Mouse (Mus musculus): ENCODE data around the gene Rbak. TPM values are rescaled to one million over a fixed set of nuclear protein-coding genes. Genes with fewer than 3 reads are reported as not detected.
"Not testable (repeated sequence)": the region's sequence is repeated elsewhere in the genome, so short reads cannot be mapped to it uniquely, and the experiment has no call there.

The Rbak gene
- 9.3 and 10.3 TPM in 2 replicates for polyA plus RNA-seq (2015; fragmentation: Nextera tagmentation; extraction: Ambion mirVana)

DNA sequence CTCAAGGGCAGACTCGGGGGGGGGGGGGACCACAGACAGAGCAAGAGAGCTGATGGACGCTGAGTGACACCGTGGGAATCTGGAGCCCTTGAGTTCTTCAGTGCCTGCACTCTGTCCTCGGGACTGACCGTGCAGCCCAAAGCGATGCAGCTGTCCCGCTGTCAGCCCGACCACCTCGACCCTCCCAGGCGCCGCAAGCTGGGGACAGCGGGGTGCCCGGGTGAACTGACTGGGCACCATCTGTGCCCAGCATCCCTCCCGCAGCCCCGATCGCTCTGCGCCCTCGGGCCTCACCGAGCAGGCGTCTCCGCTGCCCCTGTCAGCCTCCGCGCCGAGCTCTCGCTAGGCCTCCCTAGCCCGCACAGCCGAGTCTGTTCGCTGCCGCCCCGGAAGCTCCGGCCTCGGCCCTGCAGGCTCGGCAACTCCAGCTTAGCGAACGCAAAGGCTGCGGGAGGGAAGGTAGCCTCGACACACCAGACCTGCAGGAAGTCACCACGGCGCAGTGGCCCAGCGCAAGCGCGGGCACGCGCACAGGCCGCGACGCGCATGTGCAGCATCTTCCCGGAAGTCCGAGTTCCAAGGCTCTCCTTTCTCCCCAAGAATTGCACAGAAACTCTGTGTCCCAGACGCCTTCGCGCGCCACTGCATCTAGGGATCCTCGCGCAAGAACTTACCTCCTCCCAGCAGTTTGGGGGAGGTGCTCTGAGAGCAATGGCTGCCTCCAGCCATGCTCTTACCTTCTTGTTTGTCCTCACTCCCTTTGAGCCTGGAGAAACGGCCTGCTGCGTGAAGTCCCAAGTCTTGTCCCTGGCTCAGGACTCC is at the start of gene Rbak, which contains the start of gene Spdye4b:
TSS of gene Rbak (minus strand) at position 521 of the 822 bp plus-strand sequence.
TSS of gene Spdye4b (plus strand) at position 763 of the 822 bp plus-strand sequence.
- under 1% methylated on average over 58 of the region's 58 CpGs for WGBS
- H3K27ac ChIP-seq (ENCODE audit: low read length), result peak within 1 kb of the TSS; percentile 78
- peak within 1 kb of the TSS; percentile 76 for H3K4me3 ChIP-seq (replicated peaks; ENCODE audit: low read length)
- peak within 1 kb of the TSS; percentile 94 for H3K9ac ChIP-seq (ENCODE audit: low read length)
- H3K4me2 ChIP-seq (ENCODE audit: low read depth, low read length), result peak within 1 kb of the TSS; percentile 69
- H3K4me1 ChIP-seq (ENCODE audit: control insufficient read depth, insufficient read depth, low read length), result peaks cover 10% of the 10 kb centered on the region
- H3K9me3 ChIP-seq (replicated peaks; ENCODE audit: control insufficient read depth, low read length), result 0 out of 2 replicates have a peak, but pooled peaks cover 4% of the 10 kb centered on the region
- H3K36me3 ChIP-seq (ENCODE audit: control insufficient read depth, insufficient read depth, low read length), result peaks cover 17% of the 10 kb centered on the region
- peak; percentile 98 for ATAC-seq (ENCODE audit: insufficient read depth, low FRiP score)
- no peaks in the 10 kb centered on the region for H3K27me3 ChIP-seq (ENCODE audit: control insufficient read depth, insufficient read depth, low read length)

DNA sequence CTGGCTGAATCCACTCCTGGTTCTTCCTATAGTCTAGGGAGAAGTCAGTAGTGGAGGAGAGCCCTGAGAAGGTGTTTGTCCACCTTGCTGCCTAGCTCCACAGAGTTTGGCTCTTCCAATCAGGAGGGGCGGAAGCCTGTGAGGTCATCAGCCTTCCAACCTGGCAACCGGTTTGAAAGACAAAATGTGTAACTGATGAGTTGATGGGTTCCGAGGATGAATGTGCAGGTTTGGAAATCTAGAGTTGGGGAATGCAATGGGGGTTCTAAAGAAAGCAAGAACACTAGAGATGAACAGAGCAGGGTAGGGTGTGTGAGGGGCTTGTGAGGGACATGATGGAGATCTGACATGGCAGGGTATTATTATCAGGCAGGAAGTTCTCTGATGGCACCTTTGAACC is 46.2 kb upstream of the Rbak start, which contains the start of gene Spdye4a:
TSS of gene Spdye4a (minus strand) at position 101 of the 400 bp plus-strand sequence.
- no peak for ATAC-seq (ENCODE audit: insufficient read depth, low FRiP score)
- Histone ChIP-seq H3K36me3 (ENCODE audit: control insufficient read depth, insufficient read depth, low read length) (no peaks in the 10 kb centered on the region), H3K4me3 (replicated peaks; ENCODE audit: low read length) (no peak within 1 kb of the TSS), H3K4me1 (ENCODE audit: control insufficient read depth, insufficient read depth, low read length) (no peaks in the 10 kb centered on the region), H3K27me3 (ENCODE audit: control insufficient read depth, insufficient read depth, low read length) (no peaks in the 10 kb centered on the region), H3K4me2 (ENCODE audit: low read depth, low read length) (no peak within 1 kb of the TSS), H3K27ac (ENCODE audit: low read length) (no peak within 1 kb of the TSS), H3K9ac (ENCODE audit: low read length) (no peak within 1 kb of the TSS), H3K9me3 (replicated peaks; ENCODE audit: control insufficient read depth, low read length) (peaks cover 6% of the 10 kb centered on the region; the same call in 1 of the 2 replicates)
- WGBS, result 79% methylated on average over 3 of the region's 3 CpGs

DNA sequence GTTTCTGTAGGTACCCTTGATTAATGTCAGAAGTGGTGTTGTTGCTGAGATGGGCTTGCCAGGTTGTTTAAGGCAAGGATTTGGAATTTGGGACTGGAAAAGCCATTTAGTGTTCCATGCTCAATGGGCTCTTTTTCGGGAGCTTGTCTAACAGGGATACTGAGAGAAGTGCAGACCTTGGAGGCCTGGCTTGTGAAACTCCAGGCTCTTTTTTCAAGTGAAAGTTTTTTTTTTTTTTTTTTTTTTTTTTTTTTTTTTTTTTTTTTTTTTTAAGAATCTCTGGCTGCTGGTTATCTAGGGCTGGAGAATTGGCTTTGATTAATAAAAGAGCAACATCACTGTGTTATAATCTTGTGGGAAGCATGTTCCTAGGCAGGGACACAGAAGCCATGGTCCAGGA is 41.7 kb upstream of the Rbak start:
- Histone ChIP-seq H3K27ac (ENCODE audit: low read length) (no peak overlapping the region), H3K9me3 (replicated peaks; ENCODE audit: control insufficient read depth, low read length) (no peaks in the 10 kb centered on the region), H3K27me3 (ENCODE audit: control insufficient read depth, insufficient read depth, low read length) (no peaks in the 10 kb centered on the region), H3K4me1 (ENCODE audit: control insufficient read depth, insufficient read depth, low read length) (no peaks in the 10 kb centered on the region), H3K4me2 (ENCODE audit: low read depth, low read length) (no peak overlapping the region), H3K36me3 (ENCODE audit: control insufficient read depth, insufficient read depth, low read length) (no peaks in the 10 kb centered on the region), H3K4me3 (replicated peaks; ENCODE audit: low read length) (no peak overlapping the region), H3K9ac (ENCODE audit: low read length) (no peak overlapping the region)
- WGBS, result 78% methylated on average over 1 of the region's 1 CpGs
- ATAC-seq (ENCODE audit: insufficient read depth, low FRiP score), result no peak

DNA sequence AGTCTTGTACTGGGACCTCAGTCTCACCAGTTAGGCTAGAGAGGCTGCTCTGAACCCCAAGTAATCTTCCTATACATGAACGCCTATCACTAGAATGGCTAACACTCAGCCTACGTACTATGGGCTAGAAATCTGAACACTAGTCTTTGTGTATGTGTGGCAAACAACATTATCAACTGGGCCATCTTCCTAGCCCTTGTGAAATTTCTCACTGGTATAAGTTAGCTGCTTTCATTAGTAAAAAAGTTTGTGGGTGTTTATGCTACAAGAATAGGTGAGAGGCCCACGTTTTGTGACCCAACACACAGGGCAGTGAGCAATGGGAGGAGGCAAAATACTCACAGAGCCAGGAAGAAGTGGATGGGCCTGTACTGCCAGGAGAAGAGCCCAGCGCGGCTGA is 40.4 kb upstream of the Rbak start:
- Histone ChIP-seq H3K4me2 (ENCODE audit: low read depth, low read length) (no peak overlapping the region), H3K27ac (ENCODE audit: low read length) (no peak overlapping the region), H3K36me3 (ENCODE audit: control insufficient read depth, insufficient read depth, low read length) (no peaks in the 10 kb centered on the region), H3K9ac (ENCODE audit: low read length) (no peak overlapping the region), H3K9me3 (replicated peaks; ENCODE audit: control insufficient read depth, low read length) (no peaks in the 10 kb centered on the region), H3K27me3 (ENCODE audit: control insufficient read depth, insufficient read depth, low read length) (no peaks in the 10 kb centered on the region), H3K4me3 (replicated peaks; ENCODE audit: low read length) (no peak overlapping the region), H3K4me1 (ENCODE audit: control insufficient read depth, insufficient read depth, low read length) (no peaks in the 10 kb centered on the region)
- ATAC-seq (ENCODE audit: insufficient read depth, low FRiP score), result no peak
- WGBS, result 68% methylated on average over 5 of the region's 5 CpGs

DNA sequence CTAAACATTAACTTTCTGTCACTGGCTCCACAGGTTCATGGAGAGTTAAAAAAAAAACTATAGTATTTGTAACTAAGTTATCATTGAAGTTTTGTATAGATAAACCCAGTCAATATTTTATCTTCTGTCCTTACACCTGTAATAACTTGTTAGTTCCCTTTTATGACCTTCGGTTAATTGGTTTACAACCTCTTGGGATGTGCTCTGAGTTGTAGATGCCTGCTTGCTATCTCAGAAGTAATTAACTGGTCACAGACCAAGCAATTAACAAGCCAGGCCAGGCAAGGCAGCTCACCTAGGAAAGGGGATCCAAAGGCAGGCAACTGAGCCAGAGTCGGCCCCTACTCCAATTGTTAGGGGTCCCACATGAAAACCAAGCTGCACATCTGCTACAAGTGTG is 33.3 kb upstream of the Rbak start:
- Histone ChIP-seq H3K36me3 (ENCODE audit: control insufficient read depth, insufficient read depth, low read length) (no peaks in the 10 kb centered on the region), H3K4me1 (ENCODE audit: control insufficient read depth, insufficient read depth, low read length) (no peaks in the 10 kb centered on the region), H3K27me3 (ENCODE audit: control insufficient read depth, insufficient read depth, low read length) (no peaks in the 10 kb centered on the region), H3K4me3 (replicated peaks; ENCODE audit: low read length) (no peak overlapping the region), H3K27ac (ENCODE audit: low read length) (no peak overlapping the region), H3K9ac (ENCODE audit: low read length) (no peak overlapping the region), H3K9me3 (replicated peaks; ENCODE audit: control insufficient read depth, low read length) (0 out of 2 replicates have a peak, but pooled peaks cover 1% of the 10 kb centered on the region), H3K4me2 (ENCODE audit: low read depth, low read length) (no peak overlapping the region)
- peak; percentile 44; the same call in 1 of the 2 replicates for ATAC-seq (ENCODE audit: insufficient read depth, low FRiP score)
- 57% methylated on average over 2 of the region's 2 CpGs for WGBS

DNA sequence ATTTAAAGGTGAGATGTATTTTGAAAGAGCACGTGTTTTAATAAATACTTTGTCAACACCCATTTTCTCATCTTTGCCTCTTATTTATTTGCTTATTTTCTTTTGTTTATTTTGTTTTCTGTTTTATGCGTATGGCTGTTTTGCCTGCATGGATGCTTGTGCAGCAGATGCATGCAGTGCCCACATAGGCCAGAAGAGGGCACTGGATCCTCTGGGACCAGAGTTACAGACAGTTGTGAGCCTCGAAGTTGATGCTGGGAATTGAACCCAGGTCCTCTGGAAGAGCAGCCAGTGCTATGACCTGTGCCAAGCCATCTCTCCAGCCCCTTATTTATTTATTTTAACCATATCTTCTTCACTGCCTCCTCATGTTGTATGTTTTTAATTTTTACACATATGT is 24.4 kb upstream of the Rbak start:
- H3K4me2 ChIP-seq (ENCODE audit: low read depth, low read length), result no peak overlapping the region
- peaks cover 7% of the 10 kb centered on the region; the same call in 1 of the 2 replicates for H3K9me3 ChIP-seq (replicated peaks; ENCODE audit: control insufficient read depth, low read length)
- no peak overlapping the region for H3K27ac ChIP-seq (ENCODE audit: low read length)
- H3K4me1 ChIP-seq (ENCODE audit: control insufficient read depth, insufficient read depth, low read length), result no peaks in the 10 kb centered on the region
- no peaks in the 10 kb centered on the region for H3K36me3 ChIP-seq (ENCODE audit: control insufficient read depth, insufficient read depth, low read length)
- H3K27me3 ChIP-seq (ENCODE audit: control insufficient read depth, insufficient read depth, low read length), result no peaks in the 10 kb centered on the region
- H3K9ac ChIP-seq (ENCODE audit: low read length), result no peak overlapping the region
- H3K4me3 ChIP-seq (replicated peaks; ENCODE audit: low read length), result no peak overlapping the region
- no peak for ATAC-seq (ENCODE audit: insufficient read depth, low FRiP score)
- WGBS, result 73% methylated on average over 3 of the region's 3 CpGs

GRCm38 (mm10) chr5:143196506-143196905 is 15.9 kb upstream of the Rbak start:
- Histone ChIP-seq H3K4me2 (ENCODE audit: low read depth, low read length) (no peak overlapping the region), H3K4me1 (ENCODE audit: control insufficient read depth, insufficient read depth, low read length) (no peaks in the 10 kb centered on the region), H3K27me3 (ENCODE audit: control insufficient read depth, insufficient read depth, low read length) (no peaks in the 10 kb centered on the region), H3K9ac (ENCODE audit: low read length) (no peak overlapping the region), H3K9me3 (replicated peaks; ENCODE audit: control insufficient read depth, low read length) (no peaks in the 10 kb centered on the region), H3K27ac (ENCODE audit: low read length) (no peak overlapping the region), H3K36me3 (ENCODE audit: control insufficient read depth, insufficient read depth, low read length) (no peaks in the 10 kb centered on the region), H3K4me3 (replicated peaks; ENCODE audit: low read length) (no peak overlapping the region)
- no peak for ATAC-seq (ENCODE audit: insufficient read depth, low FRiP score)
- 75% methylated on average over 4 of the region's 4 CpGs for WGBS

DNA sequence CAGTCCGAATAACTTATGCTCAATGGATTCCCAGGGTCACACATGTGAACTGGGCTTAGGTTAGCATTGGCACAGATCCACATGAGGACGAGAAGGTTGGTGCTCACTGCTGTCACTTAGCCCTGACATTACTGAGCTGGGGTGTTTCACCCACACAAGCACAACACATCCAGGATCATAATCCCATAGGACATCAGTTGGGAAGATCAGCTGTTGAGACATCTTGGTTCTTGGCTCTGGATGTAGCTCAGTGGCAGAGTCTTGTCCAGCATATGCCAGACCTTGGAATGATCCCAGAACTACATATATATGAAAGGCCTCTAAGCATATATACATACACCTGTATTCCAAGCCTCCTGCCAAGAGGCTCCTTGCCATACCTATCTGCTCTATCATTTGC is 14.6 kb upstream of the Rbak start:
- no peaks in the 10 kb centered on the region for H3K36me3 ChIP-seq (ENCODE audit: control insufficient read depth, insufficient read depth, low read length)
- 57% methylated on average over 2 of the region's 2 CpGs for WGBS
- H3K4me2 ChIP-seq (ENCODE audit: low read depth, low read length), result no peak overlapping the region
- no peak for ATAC-seq (ENCODE audit: insufficient read depth, low FRiP score)
- H3K9ac ChIP-seq (ENCODE audit: low read length), result no peak overlapping the region
- H3K27me3 ChIP-seq (ENCODE audit: control insufficient read depth, insufficient read depth, low read length), result no peaks in the 10 kb centered on the region
- H3K9me3 ChIP-seq (replicated peaks; ENCODE audit: control insufficient read depth, low read length), result no peaks in the 10 kb centered on the region
- H3K4me3 ChIP-seq (replicated peaks; ENCODE audit: low read length), result no peak overlapping the region
- no peak overlapping the region for H3K27ac ChIP-seq (ENCODE audit: low read length)
- no peaks in the 10 kb centered on the region for H3K4me1 ChIP-seq (ENCODE audit: control insufficient read depth, insufficient read depth, low read length)

DNA sequence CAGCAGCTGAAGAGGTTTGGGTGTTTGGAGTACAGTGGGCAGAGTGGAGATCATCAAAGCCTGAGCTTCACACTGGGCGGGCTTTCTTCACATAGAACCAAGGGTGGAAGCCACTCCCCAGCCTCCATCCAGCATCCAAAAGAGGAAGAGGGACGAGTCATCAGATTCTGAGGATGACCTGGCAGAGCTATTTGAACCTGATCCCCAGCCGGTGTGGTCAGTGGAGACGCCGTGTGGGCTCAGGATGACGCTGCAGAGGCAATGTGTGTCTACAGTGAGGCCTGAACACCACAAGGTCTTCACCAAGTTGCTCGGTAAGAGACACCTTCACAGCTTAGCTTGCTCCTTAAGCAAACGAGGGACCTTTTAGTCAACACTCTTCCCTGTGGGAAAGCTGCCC is 14.2 kb upstream of the Rbak start:
- not testable (repeated sequence) for H3K9me3 ChIP-seq (replicated peaks; ENCODE audit: control insufficient read depth, low read length); H3K27me3 ChIP-seq (ENCODE audit: control insufficient read depth, insufficient read depth, low read length); ATAC-seq (ENCODE audit: insufficient read depth, low FRiP score); H3K4me1 ChIP-seq (ENCODE audit: control insufficient read depth, insufficient read depth, low read length); H3K4me2 ChIP-seq (ENCODE audit: low read depth, low read length); H3K27ac ChIP-seq (ENCODE audit: low read length); H3K4me3 ChIP-seq (replicated peaks; ENCODE audit: low read length); H3K36me3 ChIP-seq (ENCODE audit: control insufficient read depth, insufficient read depth, low read length); H3K9ac ChIP-seq (ENCODE audit: low read length)
- 61% methylated on average over 8 of the region's 8 CpGs for WGBS
